Mouse (Mus musculus): ENCODE measurements around the gene Stoml2. TPM values are rescaled to one million over a fixed set of nuclear protein-coding genes. Genes with fewer than 3 reads are reported as not detected.
"Not testable (repeated sequence)": the region's sequence is repeated elsewhere in the genome, so short reads cannot be mapped to it uniquely, and the experiment has no call there.

The Stoml2 gene
- polyA plus RNA-seq, 1 experiment from 2014 or later, result 346 TPM

GRCm38 (mm10) chr4:42988296-42988695 lies 43.2 kb downstream of the Stoml2 start:
- H3K36me3 ChIP-seq, result peaks cover 98% of the 10 kb centered on the region
- H3K9me3 ChIP-seq (replicated peaks), result no peaks in the 10 kb centered on the region
- no peak overlapping the region for H3K27ac ChIP-seq
- H3K27me3 ChIP-seq, result no peaks in the 10 kb centered on the region
- H3K9ac ChIP-seq, result no peak overlapping the region
- 79% methylated on average over 1 of the region's 1 CpGs for WGBS
- H3K4me3 ChIP-seq (replicated peaks), result no peak overlapping the region
- no peak for ATAC-seq (replicated peaks; ENCODE audit: low FRiP score)
- no peak overlapping the region for H3K4me2 ChIP-seq
- H3K4me1 ChIP-seq, result no peaks in the 10 kb centered on the region

GRCm38 (mm10) chr4:42980467-42980866 lies 51.0 kb downstream of the Stoml2 start:
- peaks cover 90% of the 10 kb centered on the region for H3K36me3 ChIP-seq
- not testable (repeated sequence) for ATAC-seq (replicated peaks; ENCODE audit: low FRiP score); H3K4me3 ChIP-seq (replicated peaks); H3K27ac ChIP-seq; H3K4me1 ChIP-seq; H3K9me3 ChIP-seq (replicated peaks); H3K4me2 ChIP-seq; H3K27me3 ChIP-seq; H3K9ac ChIP-seq
- 88% methylated on average over 8 of the region's 8 CpGs for WGBS

GRCm38 (mm10) chr4:42978062-42978461 lies 53.4 kb downstream of the Stoml2 start:
- Histone ChIP-seq H3K36me3 (peaks cover 67% of the 10 kb centered on the region), H3K4me2 (no peak overlapping the region)
- no peak for ATAC-seq (replicated peaks; ENCODE audit: low FRiP score)

More at GRCm38 (mm10) chr4:42978062-42978461, 53.4 kb downstream of the Stoml2 start:
- no peak overlapping the region for H3K27ac ChIP-seq
- no peaks in the 10 kb centered on the region for H3K9me3 ChIP-seq (replicated peaks)
- no peak overlapping the region for H3K4me3 ChIP-seq (replicated peaks)
- WGBS, result 89% methylated on average over 4 of the region's 4 CpGs
- no peak overlapping the region for H3K9ac ChIP-seq
- H3K27me3 ChIP-seq, result no peaks in the 10 kb centered on the region
- H3K4me1 ChIP-seq, result no peaks in the 10 kb centered on the region

Other genes with a start within 250 kb of the Stoml2 start
- gene Fam205a1, start 177.8 kb downstream of the Stoml2 start, polyA plus RNA-seq (2015; fragmentation: Nextera tagmentation; extraction: Ambion mirVana), result not detected in 2 replicates
- 0.09 and 0.13 TPM in 2 replicates for gene Gm12394, start 174.9 kb downstream of the Stoml2 start, polyA plus RNA-seq (2015; fragmentation: Nextera tagmentation; extraction: Ambion mirVana)
- 0.18 TPM in 1 of 2 replicates, not detected in the other for gene Fam205c, start 157.5 kb downstream of the Stoml2 start, polyA plus RNA-seq (2015; fragmentation: Nextera tagmentation; extraction: Ambion mirVana)
- gene Phf24, start 115.0 kb downstream of the Stoml2 start, polyA plus RNA-seq (2015; fragmentation: Nextera tagmentation; extraction: Ambion mirVana), result 0.26 and 0.93 TPM in 2 replicates
- gene Dnajb5, start 81.9 kb downstream of the Stoml2 start, polyA plus RNA-seq (2015; fragmentation: Nextera tagmentation; extraction: Ambion mirVana), result 6.9 and 10.0 TPM in 2 replicates
- 0.48 and 0.75 TPM in 2 replicates for gene 1700022I11Rik, start 62.1 kb downstream of the Stoml2 start, polyA plus RNA-seq (2015; fragmentation: Nextera tagmentation; extraction: Ambion mirVana)
- gene Vcp, start 31.2 kb downstream of the Stoml2 start, polyA plus RNA-seq (2015; fragmentation: Nextera tagmentation; extraction: Ambion mirVana), result 547 and 571 TPM in 2 replicates
- 15.2 and 17.2 TPM in 2 replicates for gene Fancg, start 21.2 kb downstream of the Stoml2 start, polyA plus RNA-seq (2015; fragmentation: Nextera tagmentation; extraction: Ambion mirVana)
- gene Pigo, start 5.9 kb downstream of the Stoml2 start, polyA plus RNA-seq (2015; fragmentation: Nextera tagmentation; extraction: Ambion mirVana), result 23.5 and 27.6 TPM in 2 replicates
- 10.8 and 11.8 TPM in 2 replicates for gene Fam214b, start 14.5 kb upstream of the Stoml2 start, polyA plus RNA-seq (2015; fragmentation: Nextera tagmentation; extraction: Ambion mirVana)
- gene Unc13b, start 27.2 kb upstream of the Stoml2 start, polyA plus RNA-seq (2015; fragmentation: Nextera tagmentation; extraction: Ambion mirVana), result 7.2 and 8.3 TPM in 2 replicates
- 0.27 and 0.50 TPM in 2 replicates for gene Atp8b5, start 235.4 kb upstream of the Stoml2 start, polyA plus RNA-seq (2015; fragmentation: Nextera tagmentation; extraction: Ambion mirVana)